Mouse (Mus musculus): Measurements from ENCODE around the gene Nlrp4f.
A peak's percentile ranks its signal among the peaks of the same experiment; 100 is the strongest.

Nlrp4f gene

DNA sequence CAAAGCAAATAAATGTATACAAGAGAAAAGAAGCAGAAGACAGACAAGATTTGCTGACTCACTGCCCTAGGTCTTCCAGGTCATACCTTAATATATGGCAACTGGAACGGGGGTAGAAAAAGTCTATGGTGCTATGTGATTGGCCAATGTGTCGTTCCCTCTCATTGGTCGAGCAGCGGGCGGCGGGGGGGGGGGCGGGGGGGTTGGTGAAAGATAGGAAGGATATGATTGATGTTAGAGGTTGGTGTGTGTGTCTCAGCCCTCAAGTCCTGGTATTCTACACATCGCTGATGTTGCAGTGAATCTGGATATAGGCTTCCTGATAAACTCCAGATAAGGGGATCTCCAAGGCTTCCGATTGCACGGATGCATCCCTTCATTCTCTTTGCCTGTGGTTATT, at the start of gene Nlrp4f:
Gene Nlrp4f (minus strand): TSS at position 101 of the 400 bp plus-strand sequence.
- no peak for DNase-seq (ENCODE audit: inconsistent age in 2 of 2, low spot score in 1 of 2)

DNA sequence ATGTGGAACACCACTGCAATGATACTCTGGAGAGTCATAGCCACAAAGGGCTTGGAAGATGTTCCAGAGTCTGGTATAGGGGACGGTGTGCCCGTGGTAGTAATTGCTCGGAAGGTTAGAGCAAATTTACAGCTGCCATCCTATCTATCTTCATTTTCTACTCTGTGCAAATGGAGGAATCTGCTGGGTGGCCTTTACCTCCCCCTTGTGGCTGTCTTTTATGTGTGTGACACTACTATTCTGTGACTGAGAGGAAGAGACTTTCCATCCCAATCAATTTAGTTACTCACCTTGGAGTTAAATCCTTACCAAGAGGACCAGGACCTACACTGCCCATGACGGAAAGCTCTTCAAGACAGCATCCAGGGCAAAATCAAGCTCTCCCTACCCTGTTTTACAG, 37.5 kb upstream of the Nlrp4f start:
- peak in 1 of 2 experiments; percentile 31 for DNase-seq (ENCODE audit: inconsistent age in 2 of 2, low spot score in 1 of 2)

DNA sequence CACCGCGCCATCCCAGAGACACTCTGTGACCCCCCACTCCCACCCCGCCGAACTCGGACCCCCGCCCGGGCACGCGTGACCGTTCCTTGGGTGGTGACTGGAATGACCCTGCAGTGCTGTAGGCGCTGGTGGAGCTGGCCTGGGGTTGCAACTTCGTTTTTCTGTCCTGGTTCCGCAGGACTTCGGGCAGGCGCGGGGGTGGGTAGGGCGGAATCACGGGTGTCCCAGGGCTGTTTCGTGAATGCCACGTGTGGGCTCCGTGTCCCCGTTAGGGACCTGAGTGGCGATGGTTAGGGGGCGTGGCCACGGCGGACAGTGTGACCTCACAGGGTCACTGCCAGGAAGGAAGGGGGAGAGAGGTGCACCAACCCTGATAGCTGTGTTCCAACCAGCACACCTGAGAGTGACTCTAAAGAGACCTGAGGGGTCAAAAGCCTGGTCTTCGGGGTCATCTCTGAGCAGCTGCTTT, 36.6 kb upstream of the Nlrp4f start:
- peak in 1 of 2 experiments; percentile 46 for DNase-seq (ENCODE audit: inconsistent age in 2 of 2, low spot score in 1 of 2)

DNA sequence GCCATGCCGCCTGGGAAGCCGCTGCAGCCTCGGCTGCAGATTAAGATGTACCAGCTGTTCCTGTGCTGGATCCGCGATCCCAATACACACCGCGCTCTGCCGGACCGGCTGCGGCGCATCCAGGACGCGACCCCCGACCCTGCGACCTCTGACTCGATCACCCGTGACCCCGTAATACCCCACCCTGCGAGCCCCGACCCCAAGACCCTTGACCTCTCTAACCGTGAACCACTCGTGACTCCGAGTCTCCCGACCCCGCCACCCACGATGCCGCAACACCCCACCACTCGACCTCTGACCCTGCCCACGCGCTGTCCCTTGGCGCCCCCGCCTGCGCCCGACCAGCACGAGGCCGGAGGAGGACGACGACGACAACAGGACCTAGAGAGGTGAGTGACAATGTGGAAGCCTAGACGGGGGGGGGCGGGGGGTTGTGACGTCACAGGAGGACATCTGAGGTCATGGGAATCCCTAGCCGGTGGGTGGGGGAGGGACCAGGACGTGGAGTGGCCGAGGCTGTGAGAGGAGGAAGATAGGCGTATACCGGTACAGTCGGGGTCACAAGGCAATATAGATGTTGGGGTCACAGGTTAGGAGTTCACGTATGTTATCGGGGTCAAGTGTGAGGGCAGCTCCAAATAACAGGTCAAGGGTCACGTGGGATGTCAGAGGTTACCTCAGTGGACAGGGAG, 36.0 kb upstream of the Nlrp4f start:
- DNase-seq (ENCODE audit: inconsistent age in 2 of 2, low spot score in 1 of 2): peak in 1 of 2 experiments; percentile 59

DNA sequence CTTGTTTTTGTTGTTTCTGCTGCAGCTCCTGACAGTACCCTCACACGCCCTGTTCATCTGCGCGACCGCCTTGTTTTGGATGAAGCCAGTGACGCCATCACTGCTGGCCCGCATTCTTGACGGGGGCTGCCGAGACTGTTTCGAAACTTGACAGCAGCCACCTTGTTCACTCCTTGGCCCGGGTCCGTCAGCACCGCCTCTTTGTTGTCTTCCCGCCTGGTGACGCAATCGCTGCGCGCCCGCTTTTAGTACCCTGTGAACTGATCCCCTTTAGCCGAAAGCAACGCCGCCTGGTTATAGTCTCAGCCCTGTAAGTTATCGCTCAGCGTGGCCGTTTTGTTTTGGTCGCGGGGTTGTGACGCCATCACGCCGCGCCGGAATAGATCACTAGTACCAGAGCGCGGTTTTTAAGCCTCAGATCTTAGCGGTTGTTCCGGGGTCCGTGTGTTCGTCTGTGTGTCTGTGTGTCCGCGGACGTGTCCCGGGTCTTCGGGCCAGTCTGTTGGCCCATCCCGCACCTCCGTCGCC, 35.4 kb upstream of the Nlrp4f start:
- peak; percentile 93 to 99 for DNase-seq (ENCODE audit: inconsistent age in 2 of 2, low spot score in 1 of 2)

DNA sequence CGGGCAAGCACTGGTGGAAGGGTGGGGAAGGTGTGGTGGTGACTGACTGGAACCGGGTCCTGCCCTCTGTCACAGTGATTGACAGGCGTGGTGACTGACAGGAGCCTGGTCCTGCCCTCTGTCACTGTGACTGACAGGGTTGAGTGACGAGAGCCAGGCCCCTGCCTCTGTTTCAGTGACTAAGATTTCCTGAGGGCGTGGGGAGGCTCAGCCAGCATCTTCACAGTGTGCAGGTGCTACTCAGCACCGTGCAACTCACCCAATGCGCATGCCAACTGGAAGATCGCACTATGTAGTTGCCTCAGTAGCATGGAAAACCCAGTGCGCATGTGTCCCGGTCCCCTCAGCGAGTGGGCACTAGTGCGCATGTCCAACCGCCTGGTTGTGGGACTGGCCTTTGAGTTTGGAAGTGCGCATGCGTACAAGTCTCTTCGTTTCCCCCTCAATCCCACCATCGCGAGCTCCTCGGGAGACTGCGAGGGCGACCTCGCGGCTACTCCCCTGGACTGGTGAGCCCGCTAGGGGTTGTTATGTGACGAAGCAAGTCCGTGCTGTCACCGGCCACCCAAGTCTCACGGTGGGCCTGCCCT, 34.8 kb upstream of the Nlrp4f start:
- peak; percentile 98 to 99 for DNase-seq (ENCODE audit: inconsistent age in 2 of 2, low spot score in 1 of 2)

DNA sequence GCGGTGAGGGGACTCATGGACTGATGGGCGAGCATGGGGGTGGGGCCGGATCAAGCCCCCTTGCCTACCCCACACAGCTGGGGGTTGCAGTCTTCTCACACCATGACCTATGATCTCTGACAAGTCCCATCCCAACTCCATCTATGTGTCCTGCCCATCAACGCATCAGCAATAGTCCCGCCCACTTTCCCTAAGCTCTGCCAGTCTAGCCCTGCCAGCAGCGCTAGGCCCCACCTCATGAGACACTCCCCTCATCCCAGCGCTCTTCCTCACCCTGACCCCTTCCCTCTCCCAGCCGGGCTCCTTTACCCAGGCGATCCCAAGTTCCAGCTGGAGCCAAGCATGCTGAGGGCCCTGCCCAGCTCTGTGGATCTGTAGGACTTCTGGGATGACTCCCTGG, 31.4 kb upstream of the Nlrp4f start:
- no peak for DNase-seq (ENCODE audit: inconsistent age in 2 of 2, low spot score in 1 of 2)

DNA sequence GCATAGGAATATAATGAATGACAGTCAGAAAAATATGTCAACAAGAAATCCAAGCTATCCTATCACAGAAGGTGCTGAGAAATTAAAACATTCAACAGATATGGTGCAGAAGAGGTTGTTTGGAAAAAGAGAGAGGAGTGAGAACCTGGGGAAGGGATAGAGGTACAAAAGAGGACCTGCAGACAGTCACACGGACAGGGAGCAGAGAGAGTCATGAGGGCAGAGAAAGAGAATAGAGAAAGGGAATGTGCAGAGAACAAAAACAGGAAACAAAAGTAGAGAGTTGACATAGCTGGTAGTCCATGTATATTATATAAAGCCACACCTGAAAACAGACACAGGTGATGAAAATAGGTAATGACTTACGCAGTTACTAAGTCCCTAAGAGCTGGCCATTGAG, 20.9 kb upstream of the Nlrp4f start:
- no peak for DNase-seq (ENCODE audit: inconsistent age in 2 of 2, low spot score in 1 of 2)

DNA sequence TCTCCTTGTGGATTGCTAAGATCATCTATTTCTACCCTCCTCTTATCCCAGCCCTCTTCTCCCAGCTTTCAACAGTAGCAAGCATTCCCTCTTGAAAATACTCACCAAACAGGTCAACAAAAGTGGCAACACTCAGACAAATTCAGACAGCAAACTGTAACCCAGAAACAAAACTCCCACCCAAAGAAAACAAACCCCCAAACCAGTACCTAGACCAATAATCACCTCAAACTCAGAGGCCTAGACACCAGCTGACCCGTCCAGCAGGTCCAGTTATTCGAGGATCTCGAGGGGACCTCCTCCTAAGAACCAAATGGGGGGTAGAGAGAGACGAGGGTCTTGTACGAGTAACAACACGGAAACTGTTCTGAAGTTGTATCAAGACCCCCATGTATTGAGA, 20.2 kb upstream of the Nlrp4f start:
- DNase-seq (ENCODE audit: inconsistent age in 2 of 2, low spot score in 1 of 2): no peak

DNA sequence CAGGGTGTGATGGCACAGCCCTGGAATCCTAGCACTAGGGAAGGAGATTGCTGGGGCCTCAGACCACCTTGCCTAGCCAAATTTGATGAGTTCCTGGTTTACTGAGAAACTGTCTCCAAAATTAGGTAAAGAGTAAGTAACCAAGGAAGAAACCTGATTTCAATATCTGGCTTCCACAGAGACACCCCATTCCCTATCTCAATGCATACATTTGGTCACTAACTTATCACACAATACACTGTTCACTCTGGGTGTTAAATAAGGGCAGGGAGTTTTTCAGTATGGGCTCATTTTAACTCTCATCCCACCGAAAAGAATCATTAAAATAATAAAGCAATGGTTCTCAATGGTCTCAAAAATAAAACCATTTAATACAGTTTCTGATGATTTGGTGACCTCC, 5.1 kb downstream of the Nlrp4f start:
- DNase-seq (ENCODE audit: inconsistent age in 2 of 2, low spot score in 1 of 2): no peak

DNA sequence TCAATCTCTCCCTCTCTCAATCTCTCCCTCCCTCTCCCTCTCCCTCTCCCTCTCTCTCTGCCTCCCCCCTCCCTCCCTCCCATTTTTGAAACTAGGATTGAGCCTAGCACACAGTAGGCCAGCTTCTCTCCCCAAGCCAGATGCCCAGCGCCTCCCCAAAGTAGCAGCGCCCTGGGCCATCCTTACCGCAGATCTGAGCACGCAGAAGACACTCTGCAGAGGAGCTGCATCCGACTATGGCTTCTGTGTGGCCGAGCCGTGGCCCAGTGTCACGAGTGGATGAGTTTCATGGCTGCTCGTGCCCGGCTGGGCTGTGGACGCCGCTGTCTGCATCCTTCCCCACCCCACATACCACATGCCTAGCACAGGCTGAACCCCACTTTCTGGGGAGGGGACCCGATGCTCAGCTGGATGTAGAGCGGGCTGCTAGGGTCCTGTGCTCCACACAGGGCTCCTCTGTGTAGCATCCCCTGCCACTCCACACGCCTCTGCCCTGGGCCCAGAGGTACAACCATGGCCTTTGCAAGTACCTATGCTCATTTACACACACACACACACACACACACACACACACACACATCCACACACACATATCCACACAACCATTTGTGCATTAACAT, 29.2 kb downstream of the Nlrp4f start:
- peak in 1 of 2 experiments; percentile 17 for DNase-seq (ENCODE audit: inconsistent age in 2 of 2, low spot score in 1 of 2)

DNA sequence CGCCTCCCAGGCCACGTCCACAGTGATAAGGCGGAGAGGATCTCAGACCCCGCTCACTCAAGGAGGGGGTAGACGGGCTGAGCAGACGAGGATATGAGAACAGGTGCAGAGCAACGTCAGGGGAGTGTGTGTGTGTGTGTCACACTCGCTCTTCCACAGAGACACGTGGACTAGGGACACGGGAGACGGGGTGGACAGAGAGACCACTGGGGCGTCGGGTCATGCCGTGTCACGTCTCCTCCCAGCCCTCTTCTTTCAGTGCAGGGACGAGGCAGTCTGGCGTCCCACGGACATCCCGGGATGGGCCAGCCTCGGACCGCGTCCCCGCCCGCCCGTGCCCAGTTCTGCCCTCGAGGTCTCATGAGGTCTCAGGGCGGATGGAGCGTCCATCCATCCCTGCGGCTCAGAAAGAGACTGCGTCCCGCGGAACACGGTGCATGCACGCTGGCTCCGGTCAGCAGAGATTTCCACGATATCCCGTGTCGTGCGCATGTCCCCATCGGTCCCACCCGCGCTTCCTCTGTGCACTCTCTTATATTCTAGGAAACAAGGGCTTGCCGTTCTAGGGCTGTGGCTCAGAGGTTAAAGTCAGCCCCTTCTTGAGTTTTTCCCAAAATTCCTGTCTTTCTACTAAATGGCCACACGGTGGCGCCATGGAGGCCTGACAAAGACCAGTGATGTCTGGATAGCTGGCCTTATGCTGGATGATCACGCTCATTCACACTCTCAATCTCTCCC, 29.9 kb downstream of the Nlrp4f start:
- peak; percentile 21 to 71 for DNase-seq (ENCODE audit: inconsistent age in 2 of 2, low spot score in 1 of 2)

DNA sequence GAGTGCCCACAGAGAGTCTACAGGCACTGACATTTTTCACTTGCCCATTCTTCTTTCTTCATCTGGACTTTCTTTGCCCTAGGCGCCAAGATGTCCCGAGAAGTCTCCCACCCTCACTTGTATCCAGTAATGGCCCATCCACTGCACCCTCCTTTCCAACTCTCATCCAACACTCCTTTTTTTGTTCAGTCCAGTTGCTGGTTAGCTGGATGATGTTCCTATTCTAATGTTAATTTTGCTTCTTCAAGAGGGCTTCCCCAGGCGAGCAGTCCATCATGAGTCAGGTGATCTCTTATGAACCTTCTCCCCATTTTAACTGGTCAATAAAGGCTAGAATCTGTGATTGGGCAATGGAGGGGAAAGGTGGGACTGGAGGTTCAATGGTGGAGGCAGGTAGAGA, 31.7 kb downstream of the Nlrp4f start:
- no peak for DNase-seq (ENCODE audit: inconsistent age in 2 of 2, low spot score in 1 of 2)

DNA sequence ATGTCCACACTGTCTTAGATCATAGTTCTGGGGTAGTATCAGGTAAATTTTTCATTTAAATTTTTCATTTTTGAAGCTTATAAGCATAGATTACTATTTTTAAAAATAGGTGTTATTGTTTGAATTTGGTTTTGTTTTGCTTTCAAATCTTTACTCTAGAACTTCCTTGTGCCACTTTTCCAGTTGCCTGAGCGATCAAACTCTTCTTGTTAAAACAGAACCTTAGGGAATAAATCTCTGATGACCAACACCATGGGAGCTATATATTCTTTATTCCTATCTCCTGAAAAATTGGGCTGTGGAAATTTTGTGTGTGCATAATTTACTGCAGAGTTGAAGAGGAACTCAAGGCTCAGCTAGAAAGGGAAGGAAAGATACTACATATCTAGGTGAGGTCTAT, 55.8 kb downstream of the Nlrp4f start, which contains the start of gene Olfr466:
Gene Olfr466 (plus strand): TSS at position 301 of the 400 bp plus-strand sequence.
- no peak for DNase-seq (ENCODE audit: inconsistent age in 2 of 2, low spot score in 1 of 2)

DNA sequence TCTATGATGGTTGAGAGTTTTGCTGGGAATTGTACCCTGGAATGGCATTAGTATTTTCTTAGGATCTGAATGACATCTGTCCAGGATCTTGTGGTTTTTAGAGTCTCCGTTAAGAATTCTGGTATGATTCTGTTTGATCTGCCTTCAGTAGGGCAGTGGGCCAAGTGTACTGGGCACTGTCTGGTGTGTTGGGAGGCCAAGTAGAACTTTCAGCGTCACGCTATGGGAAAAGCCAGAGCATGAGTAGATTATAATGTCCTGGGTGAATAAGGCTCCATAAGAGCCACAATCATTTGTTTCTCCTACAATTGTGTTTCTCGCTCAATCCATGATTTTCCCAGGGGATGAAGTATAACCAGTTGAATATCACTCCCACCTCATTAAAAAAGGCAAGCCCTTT, 68.0 kb downstream of the Nlrp4f start, which contains the start of gene Olfr465-ps1:
Gene Olfr465-ps1 (plus strand): TSS at position 301 of the 400 bp plus-strand sequence.
- no peak for DNase-seq (ENCODE audit: inconsistent age in 2 of 2, low spot score in 1 of 2)

All from adrenal gland, adult (tissue).